Mouse (Mus musculus) kidney, postnatal 4 days (tissue): ENCODE results near the gene Carmil2.

ENCODE experiments used
- DNase-seq, 2 experiments: peaks; one replicate each; pipeline ENCODE4 v3.0.0; 2021; ENCODE audit warnings: mixed read lengths in 2 of 2

The Carmil2 gene

GRCm38 (mm10) chr8:105685796-105686308 is at the start of gene Carmil2:
Gene Carmil2 (plus strand): TSS chr8:105686274.
- DNase-seq = peak; percentile 84 to 86

GRCm38 (mm10) chr8:105636963-105637510 is 49.0 kb upstream of the Carmil2 start, which contains the start of gene Agrp:
Gene Agrp (minus strand): TSS chr8:105637393.
- peak; percentile 69 to 80 for DNase-seq

- DNase-seq = no peak
These were observed 48.5 kb upstream of the Carmil2 start for GRCm38 (mm10) chr8:105637601-105638041.

GRCm38 (mm10) chr8:105638510-105638909 is 47.6 kb upstream of the Carmil2 start:
- DNase-seq = no peak

GRCm38 (mm10) chr8:105639835-105640234 is 46.2 kb upstream of the Carmil2 start:
- no peak for DNase-seq

GRCm38 (mm10) chr8:105640511-105640910 is 45.6 kb upstream of the Carmil2 start:
- DNase-seq = no peak

GRCm38 (mm10) chr8:105645205-105645604 is 40.9 kb upstream of the Carmil2 start:
- no peak for DNase-seq

GRCm38 (mm10) chr8:105648929-105649328 is 37.1 kb upstream of the Carmil2 start:
- DNase-seq = no peak

GRCm38 (mm10) chr8:105657641-105658040 is 28.4 kb upstream of the Carmil2 start:
- DNase-seq = no peak

- DNase-seq = peak; percentile 12 to 34
These were observed 24.9 kb upstream of the Carmil2 start for GRCm38 (mm10) chr8:105661167-105661566.

- no peak for DNase-seq
These were observed 8.2 kb upstream of the Carmil2 start for GRCm38 (mm10) chr8:105677891-105678290.

- DNase-seq = no peak
These were observed 749 bp upstream of the Carmil2 start for GRCm38 (mm10) chr8:105685325-105685724.

- no peak for DNase-seq
These were observed 477 bp downstream of the Carmil2 start for GRCm38 (mm10) chr8:105686551-105686950.

- DNase-seq = no peak
These were observed 1.4 kb downstream of the Carmil2 start for GRCm38 (mm10) chr8:105687512-105687911.

GRCm38 (mm10) chr8:105688242-105688752 is 2.2 kb downstream of the Carmil2 start:
- no peak for DNase-seq

- DNase-seq = no peak
These were observed 3.3 kb downstream of the Carmil2 start for GRCm38 (mm10) chr8:105689256-105689982.

- no peak for DNase-seq
These were observed 3.9 kb downstream of the Carmil2 start for GRCm38 (mm10) chr8:105689983-105690360.

GRCm38 (mm10) chr8:105690978-105691377 is 4.9 kb downstream of the Carmil2 start:
- peak in 1 of 2 experiments; percentile 1 for DNase-seq

GRCm38 (mm10) chr8:105692449-105693182 is 6.5 kb downstream of the Carmil2 start:
- no peak for DNase-seq

- peak; percentile 86 for DNase-seq
These were observed 7.6 kb downstream of the Carmil2 start for GRCm38 (mm10) chr8:105693648-105694047.

- DNase-seq = peak in 1 of 2 experiments; percentile 35
These were observed 8.2 kb downstream of the Carmil2 start for GRCm38 (mm10) chr8:105694051-105694799.

GRCm38 (mm10) chr8:105695080-105695780 is 9.2 kb downstream of the Carmil2 start:
- no peak for DNase-seq
